Mouse (Mus musculus) retina, postnatal 1 day (tissue): ENCODE measurements at regions not wholly inside any gene's neighbourhood (a gene's known extent, or its start where the extent isn't known, plus 50 kb on each side); places are given as distances from the start of the nearest gene placed in this dataset.
A peak's percentile ranks its signal among the peaks of the same experiment; 100 is the strongest.

Source experiments
- DNase-seq: peaks from one replicate; pipeline ENCODE4 v3.0.0-alpha.2; 2012

- DNase-seq: no peak
These were observed 1314.5 kb upstream of the Gm7489 start for GRCm38 (mm10) chr15:52570256-52570655.

GRCm38 (mm10) chr15:52577614-52578013, 1307.1 kb upstream of the Gm7489 start:
- no peak for DNase-seq

GRCm38 (mm10) chr15:52589391-52589790, 1295.3 kb upstream of the Gm7489 start:
- peak; percentile 1 for DNase-seq

- no peak for DNase-seq
These were observed 1285.2 kb upstream of the Gm7489 start for GRCm38 (mm10) chr15:52599511-52599910.

- DNase-seq: no peak
These were observed 1284.7 kb upstream of the Gm7489 start for GRCm38 (mm10) chr15:52599957-52600356.

- DNase-seq: no peak
These were observed 1244.9 kb upstream of the Gm7489 start for GRCm38 (mm10) chr15:52639790-52640189.

GRCm38 (mm10) chr15:52645961-52646360, 1238.7 kb upstream of the Gm7489 start:
- DNase-seq: no peak

GRCm38 (mm10) chr15:52657916-52658315, 1226.8 kb upstream of the Gm7489 start:
- DNase-seq: no peak
